Mouse (Mus musculus) kidney, postnatal 0 days (tissue): ENCODE data around the gene Acot13. TPM values are rescaled to one million over a fixed set of nuclear protein-coding genes. Genes with fewer than 3 reads are reported as not detected.

ENCODE experiments used
- ATAC-seq: fragments of 200-750 bp; cut with Nextera tagmentation; replicated peaks from 2 replicates; pipeline ENCODE4 v1.8.0; 2017; ENCODE audit warnings: low read depth, moderate number of reproducible peaks, moderate TSS enrichment, moderate library complexity; ENCODE audit not compliant: low FRiP score
- DNase-seq: peaks from one replicate; pipeline ENCODE4 v3.0.0-alpha.2; 2016; ENCODE audit warnings: low spot score
- H3K27ac ChIP-seq: fragments of 300-500 bp; sonication (generic); 2 replicates; pipeline ENCODE4 v1.5.1; 2014; ENCODE audit warnings: mild to moderate bottlenecking
- H3K27me3 ChIP-seq: fragments of 300-500 bp; sonication (generic); 2 replicates; pipeline ENCODE4 v1.6.1; 2014; ENCODE audit warnings: low read length, mixed read lengths; ENCODE audit not compliant: insufficient read depth
- H3K36me3 ChIP-seq: fragments of 300-500 bp; sonication (generic); 2 replicates; pipeline ENCODE4 v1.6.1; 2014; ENCODE audit warnings: low read length, mixed read lengths; ENCODE audit not compliant: insufficient read depth
- H3K4me1 ChIP-seq: fragments of 300-500 bp; sonication (generic); replicated peaks from 2 replicates; pipeline ENCODE4 v1.6.1; 2014; ENCODE audit warnings: antibody characterized with exemption, low read length, mixed read lengths; ENCODE audit not compliant: insufficient read depth
- H3K4me2 ChIP-seq: fragments of 300-500 bp; sonication (generic); 2 replicates; pipeline ENCODE4 v1.6.1; 2014; ENCODE audit warnings: mild to moderate bottlenecking, low read length, moderate library complexity, mixed read lengths
- H3K4me3 ChIP-seq: fragments of 300-500 bp; sonication (generic); replicated peaks from 2 replicates; pipeline ENCODE4 v1.5.1; 2014; ENCODE audit warnings: low read depth, low read length
- H3K9ac ChIP-seq: fragments of 300-500 bp; sonication (generic); 2 replicates; pipeline ENCODE4 v1.6.1; 2014; ENCODE audit warnings: low read depth, low read length
- H3K9me3 ChIP-seq: fragments of 300-500 bp; sonication (generic); replicated peaks from 2 replicates; pipeline ENCODE4 v1.6.1; 2016; ENCODE audit warnings: low read length, inconsistent platforms, mixed read lengths
- CTCF ChIP-seq: IDR thresholded peaks from 2 replicates; pipeline ENCODE4 v1.5.1; 2016; ENCODE audit warnings: antibody characterized with exemption, low read depth, mild to moderate bottlenecking, moderate library complexity
- WGBS: fragments of 180-500 bp; shearing (Covaris S2); extraction: QIAGEN DNeasy Blood & Tissue Kit; methylation state at CpG from one replicate; pipeline ENCODE4 v1.1.7; 2014; 5-methylcytosine and 5-hydroxymethylcytosine counted together
- polyA plus RNA-seq: library from polyadenylated mRNA; unstranded; fragments of >200 nt; fragmentation: Nextera tagmentation; extraction: Ambion mirVana; gene quantifications from 2 replicates; pipeline ENCODE4 v1.2.1, GENCODE M21; 2015

The Acot13 gene
- polyA plus RNA-seq, 1 experiment from 2014 or later = 244 TPM

DNA sequence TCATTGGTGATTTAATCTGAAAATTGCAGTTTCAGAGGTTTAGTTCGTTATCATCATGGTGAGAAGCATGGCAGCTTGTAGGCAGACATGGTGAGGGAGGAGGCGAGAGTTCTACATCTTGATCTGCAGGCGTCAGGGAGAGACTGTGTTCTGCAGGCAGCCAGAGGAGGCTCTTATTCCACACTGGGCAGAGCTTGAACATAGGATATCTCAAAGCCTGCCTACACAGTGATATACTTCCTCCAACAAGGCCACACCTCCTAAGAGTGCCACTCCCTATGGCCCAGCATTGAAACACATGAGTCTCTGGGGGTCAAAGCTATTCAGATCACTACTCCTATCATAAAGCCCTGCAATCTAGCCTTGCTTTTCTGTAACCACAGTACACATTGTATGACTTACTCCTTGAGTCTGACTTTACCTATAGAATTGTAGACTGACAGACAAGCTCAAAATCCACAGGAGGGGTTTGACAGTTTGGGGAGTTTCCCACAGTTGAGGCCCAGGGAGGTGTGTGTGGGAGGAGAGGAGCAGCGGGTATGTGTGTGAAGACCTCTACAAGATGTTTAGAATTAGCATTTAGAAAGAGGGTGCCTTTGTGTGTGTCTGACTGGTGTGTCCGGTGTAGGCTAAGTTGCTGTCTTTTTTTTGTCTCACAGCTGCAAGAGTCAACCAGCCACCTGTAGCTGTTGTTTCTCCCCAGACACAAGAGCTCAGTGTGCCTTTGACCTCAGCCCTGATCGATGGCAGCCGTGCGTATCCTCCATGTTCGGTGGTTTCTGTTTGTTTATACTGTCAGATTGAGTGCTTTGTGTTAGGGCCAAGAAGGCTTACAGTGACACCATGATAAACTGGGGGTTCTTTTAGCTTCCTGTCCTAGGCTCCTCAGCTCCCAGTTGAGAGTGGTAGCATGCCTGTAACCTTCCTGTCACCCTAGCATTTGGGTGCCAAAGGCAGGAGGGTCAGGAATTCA lies 35.4 kb upstream of the Acot13 start:
- Histone ChIP-seq H3K4me3 (no peak overlapping the region), H3K27me3 (no peaks in the 10 kb centered on the region), H3K4me1 (no peaks in the 10 kb centered on the region; the same call in 1 of the 2 replicates), H3K9ac (no peak overlapping the region), H3K36me3 (no peaks in the 10 kb centered on the region), H3K27ac (no peak overlapping the region), H3K4me2 (no peak overlapping the region), H3K9me3 (no peaks in the 10 kb centered on the region)
- ATAC-seq (peak; percentile 59; the same call in 1 of the 2 replicates), DNase-seq (peak; percentile 59)
- 37% methylated on average over 9 of the region's 9 CpGs for WGBS
- TF ChIP-seq CTCF = no peak

GRCm38 (mm10) chr13:24862520-24862919 lies 31.2 kb upstream of the Acot13 start:
- TF ChIP-seq CTCF = peak; percentile 58
- H3K4me3 ChIP-seq = no peak overlapping the region
- 68% methylated on average over 7 of the region's 7 CpGs for WGBS
- no peak overlapping the region for H3K9ac ChIP-seq
- DNase-seq (peak; percentile 38), ATAC-seq (no peak)
- no peaks in the 10 kb centered on the region for H3K36me3 ChIP-seq
- no peaks in the 10 kb centered on the region for H3K9me3 ChIP-seq
- H3K27me3 ChIP-seq = no peaks in the 10 kb centered on the region
- no peak overlapping the region for H3K4me2 ChIP-seq
- no peak overlapping the region for H3K27ac ChIP-seq
- H3K4me1 ChIP-seq = no peaks in the 10 kb centered on the region; the same call in 1 of the 2 replicates

GRCm38 (mm10) chr13:24862021-24862420 lies 30.7 kb upstream of the Acot13 start:
- H3K4me1 ChIP-seq = no peaks in the 10 kb centered on the region; the same call in 1 of the 2 replicates
- no peak overlapping the region for H3K4me2 ChIP-seq
- no peak for TF ChIP-seq CTCF
- no peak overlapping the region for H3K27ac ChIP-seq
- H3K9ac ChIP-seq = no peak overlapping the region
- DNase-seq = peak; percentile 55
- no peak for ATAC-seq
- WGBS = 28% methylated on average over 7 of the region's 7 CpGs
- H3K27me3 ChIP-seq = no peaks in the 10 kb centered on the region
- no peak overlapping the region for H3K4me3 ChIP-seq
- no peaks in the 10 kb centered on the region for H3K36me3 ChIP-seq
- no peaks in the 10 kb centered on the region for H3K9me3 ChIP-seq

DNA sequence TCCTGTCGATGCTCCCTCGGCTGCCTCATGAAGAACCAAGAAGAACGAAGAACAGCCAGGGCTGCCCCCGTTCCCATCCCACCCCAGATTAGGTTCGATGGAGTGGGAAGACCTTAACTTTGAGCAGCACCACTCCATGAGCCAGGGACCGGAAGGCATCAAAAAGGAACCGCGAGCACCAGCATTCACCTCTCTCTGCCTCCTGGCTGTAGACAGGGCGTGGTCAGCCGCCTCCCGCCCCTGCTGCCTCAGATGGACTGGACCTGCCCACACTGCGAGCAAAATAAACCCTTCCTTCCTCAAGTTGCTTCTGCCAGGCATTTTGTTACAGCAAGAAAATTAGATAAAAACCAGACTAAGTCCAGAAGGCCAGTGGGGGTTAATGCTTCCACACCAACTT lies 29.7 kb upstream of the Acot13 start:
- no peak for TF ChIP-seq CTCF
- Histone ChIP-seq H3K36me3 (no peaks in the 10 kb centered on the region), H3K4me3 (no peak overlapping the region), H3K4me1 (no peaks in the 10 kb centered on the region; the same call in 1 of the 2 replicates), H3K4me2 (no peak overlapping the region), H3K9ac (no peak overlapping the region), H3K27me3 (no peaks in the 10 kb centered on the region), H3K27ac (no peak overlapping the region), H3K9me3 (no peaks in the 10 kb centered on the region)
- WGBS = 61% methylated on average over 12 of the region's 12 CpGs
- ATAC-seq (no peak), DNase-seq (no peak)

- Histone ChIP-seq H3K36me3 (no peaks in the 10 kb centered on the region), H3K4me3 (no peak overlapping the region), H3K4me1 (no peaks in the 10 kb centered on the region; the same call in 1 of the 2 replicates), H3K27me3 (no peaks in the 10 kb centered on the region), H3K27ac (no peak overlapping the region), H3K4me2 (no peak overlapping the region), H3K9ac (no peak overlapping the region), H3K9me3 (no peaks in the 10 kb centered on the region)
- no peak for DNase-seq
- TF ChIP-seq CTCF = no peak
- ATAC-seq = no peak
Observed at GRCm38 (mm10) chr13:24859115-24859514, 27.8 kb upstream of the Acot13 start.

GRCm38 (mm10) chr13:24852570-24852969 lies 21.2 kb upstream of the Acot13 start:
- ATAC-seq (no peak), DNase-seq (no peak)
- no peak overlapping the region for H3K9ac ChIP-seq
- no peak overlapping the region for H3K4me2 ChIP-seq
- no peaks in the 10 kb centered on the region for H3K9me3 ChIP-seq
- no peaks in the 10 kb centered on the region for H3K27me3 ChIP-seq
- H3K4me1 ChIP-seq = no peaks in the 10 kb centered on the region
- 77% methylated on average over 3 of the region's 3 CpGs for WGBS
- TF ChIP-seq CTCF = no peak
- no peak overlapping the region for H3K4me3 ChIP-seq
- no peak overlapping the region for H3K27ac ChIP-seq
- no peaks in the 10 kb centered on the region for H3K36me3 ChIP-seq
